Mouse (Mus musculus) thymus, adult 2 months (tissue): ENCODE data around the gene Ankrd40.

Source experiments
- CTCF ChIP-seq: fragments of 200-500 bp; IDR thresholded peaks from 2 replicates; pipeline ENCODE4 v1.5.1; 2012; ENCODE audit warnings: mild to moderate bottlenecking, control low read depth, low read length, moderate library complexity, borderline replicate concordance; ENCODE audit not compliant: control insufficient read depth, poor library complexity, insufficient read depth; ENCODE audit errors: extremely low read depth
- POLR2A ChIP-seq: fragments of 200-500 bp; IDR thresholded peaks from 2 replicates; pipeline ENCODE4 v1.6.1; 2012; ENCODE audit warnings: mild to moderate bottlenecking, low read length, control low read depth, moderate library complexity; ENCODE audit not compliant: control insufficient read depth, poor library complexity, insufficient read depth; ENCODE audit errors: extremely low read depth

DNA sequence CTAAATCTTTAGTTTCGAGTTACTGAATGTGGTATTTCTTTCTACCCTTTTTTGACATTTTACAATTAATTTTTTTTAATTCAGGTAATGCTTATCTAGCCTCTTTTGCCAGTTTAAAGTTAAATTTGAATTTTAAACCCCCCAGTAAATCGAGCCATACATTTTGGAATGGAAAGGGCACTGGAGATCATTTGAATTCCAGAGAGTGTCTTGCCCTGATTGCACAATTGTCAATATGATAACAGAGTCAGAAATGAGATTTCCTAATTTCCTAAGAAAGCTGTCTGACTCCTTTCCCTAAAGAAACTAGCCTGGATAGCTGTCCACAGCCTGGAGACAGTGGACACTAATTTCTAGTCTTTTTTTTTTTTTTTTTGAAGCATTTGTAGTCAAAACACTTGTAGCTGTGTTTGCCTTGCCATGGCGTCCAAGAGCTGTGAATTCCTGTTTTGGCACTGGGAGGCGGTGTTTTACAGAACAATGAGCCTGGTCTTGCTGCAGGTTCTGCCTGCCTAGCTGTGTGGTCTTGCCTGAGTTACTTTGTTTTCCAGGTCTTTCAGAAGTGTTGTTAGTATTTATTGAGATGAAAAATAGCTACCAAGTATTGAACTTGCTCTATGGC, 1.6 kb downstream of the Ankrd40 start:
- no peak for TF ChIP-seq CTCF
- TF ChIP-seq POLR2A: no peak
